Mouse (Mus musculus): ENCODE results near the gene Tyw3. TPM values are rescaled to one million over a fixed set of nuclear protein-coding genes. Genes with fewer than 3 reads are reported as not detected.

The Tyw3 gene
- polyA plus RNA-seq, 1 experiment, result 2.9 TPM

- H3K79me2 ChIP-seq (ENCODE audit: control insufficient read depth, insufficient read depth), result no peaks in the 10 kb centered on the region
- TF ChIP-seq POLR2A (IDR thresholded peaks at IDR 0.05; ENCODE audit: insufficient read length, low read depth) (no peak), MAX (IDR thresholded peaks at IDR 0.05; ENCODE audit: low read depth) (no peak), MYOD1 (IDR thresholded peaks at IDR 0.05; ENCODE audit: control insufficient read depth in 1 of 3, insufficient read length in 2 of 3, low read depth in 2 of 3) (no peak), CEBPB (IDR thresholded peaks at IDR 0.05; ENCODE audit: insufficient read depth, poor library complexity, severe bottlenecking) (no peak), REST (IDR thresholded peaks at IDR 0.05; ENCODE audit: insufficient read depth, insufficient read length) (no peak), TCF12 (IDR thresholded peaks at IDR 0.05; ENCODE audit: insufficient read depth, poor library complexity, severe bottlenecking) (no peak), SRF (IDR thresholded peaks at IDR 0.05; ENCODE audit: control insufficient read depth, insufficient read length, low read depth) (no peak), POLR2AphosphoS2 (IDR thresholded peaks at IDR 0.05; ENCODE audit: insufficient read length, low read depth) (no peak), USF1 (IDR thresholded peaks at IDR 0.05; ENCODE audit: low read depth) (no peak), E2F4 (IDR thresholded peaks at IDR 0.05; ENCODE audit: insufficient read depth) (no peak), TCF3 (IDR thresholded peaks at IDR 0.05; ENCODE audit: insufficient read length, low read depth) (no peak), MYOG (IDR thresholded peaks at IDR 0.05; ENCODE audit: control insufficient read depth in 1 of 3, insufficient read depth in 1 of 3, insufficient read length in 2 of 3, low read depth in 2 of 3) (no peak)
- no peaks in the 10 kb centered on the region for H3K27me3 ChIP-seq (ENCODE audit: control insufficient read depth, insufficient read depth, insufficient read length)
- no peak overlapping the region for H3K4me2 ChIP-seq (ENCODE audit: low read depth)
- no peak overlapping the region for H3K4me3 ChIP-seq
- H3K36me3 ChIP-seq (ENCODE audit: control insufficient read depth, insufficient read depth), result no peaks in the 10 kb centered on the region
- no peak overlapping the region for H3ac ChIP-seq (ENCODE audit: control insufficient read depth, insufficient read length)
Measured at GRCm38 (mm10) chr3:154533246-154533645, 63.7 kb downstream of the Tyw3 start.

- no peak for TF ChIP-seq CEBPB (IDR thresholded peaks at IDR 0.05; ENCODE audit: insufficient read depth, poor library complexity, severe bottlenecking)
- no peak for TF ChIP-seq SRF (IDR thresholded peaks at IDR 0.05; ENCODE audit: control insufficient read depth, insufficient read length, low read depth)
- TF ChIP-seq E2F4 (IDR thresholded peaks at IDR 0.05; ENCODE audit: insufficient read depth), result no peak
- no peak for TF ChIP-seq MYOD1 (IDR thresholded peaks at IDR 0.05; ENCODE audit: control insufficient read depth in 1 of 3, insufficient read length in 2 of 3, low read depth in 2 of 3)
- no peak for TF ChIP-seq REST (IDR thresholded peaks at IDR 0.05; ENCODE audit: insufficient read depth, insufficient read length)
- no peaks in the 10 kb centered on the region for H3K79me2 ChIP-seq (ENCODE audit: control insufficient read depth, insufficient read depth)
- H3K4me2 ChIP-seq (ENCODE audit: low read depth), result no peak overlapping the region
- no peaks in the 10 kb centered on the region for H3K27me3 ChIP-seq (ENCODE audit: control insufficient read depth, insufficient read depth, insufficient read length)
- H3K4me3 ChIP-seq, result no peak overlapping the region
- H3K36me3 ChIP-seq (ENCODE audit: control insufficient read depth, insufficient read depth), result no peaks in the 10 kb centered on the region
- H3ac ChIP-seq (ENCODE audit: control insufficient read depth, insufficient read length), result no peak overlapping the region
Measured at GRCm38 (mm10) chr3:154528973-154529372, 67.9 kb downstream of the Tyw3 start.

DNA sequence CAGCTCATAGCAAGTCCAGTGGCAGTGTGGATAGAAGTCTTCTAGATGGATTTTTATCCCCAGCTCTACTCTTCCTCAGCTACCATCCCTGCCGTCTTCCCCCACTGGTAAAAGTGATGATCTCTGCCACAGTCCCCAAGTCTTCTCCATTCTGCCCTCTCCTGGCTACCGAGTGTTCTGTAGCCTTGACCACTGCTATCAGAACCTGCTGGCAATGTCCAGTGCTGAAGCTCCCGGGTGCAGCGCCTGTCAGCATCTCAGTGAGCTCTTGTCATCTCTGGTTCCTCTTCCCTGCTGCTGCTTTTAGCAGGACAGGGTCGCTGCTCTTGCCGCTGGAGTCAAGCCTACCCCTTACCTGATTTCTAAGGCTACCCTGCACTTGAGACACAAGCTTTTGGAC is 70.3 kb downstream of the Tyw3 start:
- H3K79me2 ChIP-seq (ENCODE audit: control insufficient read depth, insufficient read depth), result no peaks in the 10 kb centered on the region
- no peak for TF ChIP-seq USF1 (IDR thresholded peaks at IDR 0.05; ENCODE audit: low read depth)
- TF ChIP-seq TCF12 (IDR thresholded peaks at IDR 0.05; ENCODE audit: insufficient read depth, poor library complexity, severe bottlenecking), result no peak
- TF ChIP-seq TCF3 (IDR thresholded peaks at IDR 0.05; ENCODE audit: insufficient read length, low read depth), result no peak
- no peak for TF ChIP-seq MYOD1 (IDR thresholded peaks at IDR 0.05; ENCODE audit: control insufficient read depth in 1 of 3, insufficient read length in 2 of 3, low read depth in 2 of 3)
- no peak for TF ChIP-seq POLR2AphosphoS2 (IDR thresholded peaks at IDR 0.05; ENCODE audit: insufficient read length, low read depth)
- no peak for TF ChIP-seq SRF (IDR thresholded peaks at IDR 0.05; ENCODE audit: control insufficient read depth, insufficient read length, low read depth)
- TF ChIP-seq REST (IDR thresholded peaks at IDR 0.05; ENCODE audit: insufficient read depth, insufficient read length), result no peak
- no peak for TF ChIP-seq POLR2A (IDR thresholded peaks at IDR 0.05; ENCODE audit: insufficient read length, low read depth)
- no peak for TF ChIP-seq MAX (IDR thresholded peaks at IDR 0.05; ENCODE audit: low read depth)
- TF ChIP-seq MYOG (IDR thresholded peaks at IDR 0.05; ENCODE audit: control insufficient read depth in 1 of 3, insufficient read depth in 1 of 3, insufficient read length in 2 of 3, low read depth in 2 of 3), result no peak
- no peak for TF ChIP-seq E2F4 (IDR thresholded peaks at IDR 0.05; ENCODE audit: insufficient read depth)
- TF ChIP-seq CEBPB (IDR thresholded peaks at IDR 0.05; ENCODE audit: insufficient read depth, poor library complexity, severe bottlenecking), result no peak
- H3K4me3 ChIP-seq, result no peak overlapping the region
- H3K4me2 ChIP-seq (ENCODE audit: low read depth), result no peak overlapping the region
- no peaks in the 10 kb centered on the region for H3K27me3 ChIP-seq (ENCODE audit: control insufficient read depth, insufficient read depth, insufficient read length)
- H3ac ChIP-seq (ENCODE audit: control insufficient read depth, insufficient read length), result no peak overlapping the region
- H3K36me3 ChIP-seq (ENCODE audit: control insufficient read depth, insufficient read depth), result no peaks in the 10 kb centered on the region

Other genes starting within 250 kb of the Tyw3 start
- gene Cryz, start 393 bp downstream of the Tyw3 start, polyA plus RNA-seq (2012; fragmentation: generic; extraction: Trizol), result 20.0 TPM
- not detected for gene Erich3, start 66.8 kb upstream of the Tyw3 start, polyA plus RNA-seq (2012; fragmentation: generic; extraction: Trizol)

Data from myocyte (in vitro differentiated cells).